12 mouse cellular contexts compared by ENCODE assay signal in the genomic region with DNA sequence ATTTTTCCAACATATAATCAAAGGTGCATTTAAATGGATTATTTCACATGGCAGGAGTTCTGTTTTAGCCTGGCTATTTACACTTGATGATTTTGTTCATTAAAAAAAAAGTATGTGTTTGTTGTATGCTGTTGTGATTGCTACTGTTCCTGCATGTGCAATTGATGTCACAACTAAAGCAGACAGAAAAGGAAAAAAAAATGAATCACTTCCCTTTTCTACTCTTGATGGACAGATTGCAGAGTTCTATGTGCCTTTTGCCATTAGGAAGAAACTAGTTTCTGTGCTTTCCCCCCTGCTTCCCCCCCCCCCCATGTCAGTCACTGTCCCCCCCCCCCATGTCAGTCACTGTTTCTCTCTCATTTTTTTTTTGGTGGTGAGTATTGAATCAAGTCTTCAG.
"Had no signal": no experiment of that assay in that cellular context is flagged by ENCODE, and none has a peak within 500 bp of the region (broad histone marks: within the 10 kb centered on the region; RNA-seq: fewer than 3 reads in every experiment).

No protein-coding gene starts in this region.

- H3K27me3 ChIP-seq: limb, embryonic 15.5 days; liver, embryonic 12.5 days; neural tube, embryonic 13.5 days had no signal

- H3K4me3 ChIP-seq: kidney, embryonic 15.5 days; limb, embryonic 15.5 days; liver, embryonic 12.5 days; midbrain, embryonic 10.5 days; neural tube, embryonic 13.5 days had no signal

- H3K4me1 ChIP-seq: limb, embryonic 15.5 days had no signal

- H3K9ac ChIP-seq: kidney, embryonic 15.5 days; limb, embryonic 15.5 days; liver, embryonic 12.5 days; lung, embryonic 14.5 days; neural tube, embryonic 13.5 days had no signal

- ATAC-seq: liver, embryonic 12.5 days had no signal

- H3K4me2 ChIP-seq: kidney, embryonic 15.5 days; limb, embryonic 15.5 days; liver, embryonic 12.5 days; neural tube, embryonic 13.5 days had no signal

- H3K9me3 ChIP-seq: kidney, embryonic 15.5 days; limb, embryonic 15.5 days; liver, embryonic 12.5 days; midbrain, embryonic 10.5 days; neural tube, embryonic 13.5 days had no signal

- DNase-seq: kidney, adult 2 months; kidney, postnatal 25 days; lung, embryonic 14.5 days; lung, postnatal 10 days; midbrain, embryonic 14.5 days; right cerebral cortex, postnatal 14 days; thymus, postnatal 36 days had no signal

- H3K27ac ChIP-seq: kidney, embryonic 15.5 days; limb, embryonic 15.5 days; liver, embryonic 12.5 days; midbrain, embryonic 10.5 days; neural tube, embryonic 13.5 days had no signal

- H3K36me3 ChIP-seq: kidney, embryonic 15.5 days; limb, embryonic 15.5 days; liver, embryonic 12.5 days; midbrain, embryonic 10.5 days; neural tube, embryonic 13.5 days had no signal
